Mouse (Mus musculus) stomach, postnatal 0 days (tissue): ENCODE measurements around the gene Tbc1d7.

Source experiments
- CTCF ChIP-seq: IDR thresholded peaks from 2 replicates; pipeline ENCODE4 v1.5.1; 2016; ENCODE audit warnings: antibody characterized with exemption, low read depth, mild to moderate bottlenecking, moderate library complexity
- EP300 ChIP-seq: optimal IDR thresholded peaks from 2 replicates; pipeline ENCODE3; 2016; ENCODE audit warnings: antibody characterized with exemption

DNA sequence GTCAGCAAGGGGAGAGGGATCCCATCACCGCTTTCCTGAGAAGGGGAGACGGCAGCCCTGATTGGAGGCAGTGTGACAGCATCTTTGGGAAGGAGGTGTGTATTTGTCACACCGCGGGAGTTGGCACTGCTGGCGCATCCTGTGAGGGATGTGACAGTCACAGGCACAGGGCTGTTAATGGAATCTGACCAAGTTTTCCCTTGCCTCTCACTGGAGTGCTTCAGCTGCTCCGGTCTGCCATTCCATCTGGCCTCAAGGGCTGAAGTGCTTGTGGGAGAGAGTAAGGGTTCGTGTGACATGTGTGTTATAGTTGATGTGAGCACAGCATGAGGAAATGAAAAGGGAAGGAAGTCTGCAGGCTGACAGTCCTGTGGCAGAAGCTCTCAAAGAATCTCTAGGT lies 59.0 kb downstream of the Tbc1d7 start:
- TF ChIP-seq CTCF (no peak), EP300 (no peak)
